Mouse (Mus musculus) hindbrain, embryonic 16.5 days (tissue): Measurements from ENCODE around the gene Gzf1. TPM values are rescaled to one million over a fixed set of nuclear protein-coding genes. Genes with fewer than 3 reads are reported as not detected.

Experiments
- ATAC-seq: fragments of 200-750 bp; cut with Nextera tagmentation; 2 replicates; pipeline ENCODE4 v1.8.0; 2017; ENCODE audit warnings: moderate TSS enrichment, moderate library complexity
- H3K27ac ChIP-seq: fragments of 300-500 bp; sonication (generic); 2 replicates; pipeline ENCODE4 v1.5.1; 2014; ENCODE audit warnings: low read depth, mild to moderate bottlenecking, control low read depth, low read length, moderate library complexity
- H3K27me3 ChIP-seq: fragments of 300-500 bp; sonication (generic); replicated peaks from 2 replicates; pipeline ENCODE4 v1.6.1; 2014; ENCODE audit warnings: low read length; ENCODE audit not compliant: control insufficient read depth, insufficient read depth
- H3K36me3 ChIP-seq: fragments of 300-500 bp; sonication (generic); 2 replicates; pipeline ENCODE4 v1.6.1; 2014; ENCODE audit warnings: mild to moderate bottlenecking, low read length, moderate library complexity, mixed read lengths; ENCODE audit not compliant: control insufficient read depth, insufficient read depth
- H3K4me1 ChIP-seq: fragments of 300-500 bp; sonication (generic); 2 replicates; pipeline ENCODE4 v1.6.1; 2014; ENCODE audit warnings: low read depth, low read length; ENCODE audit not compliant: control insufficient read depth, insufficient read depth
- H3K4me2 ChIP-seq: fragments of 300-500 bp; sonication (generic); 2 replicates; pipeline ENCODE4 v1.6.1; 2014; ENCODE audit warnings: mild to moderate bottlenecking, low read length, control low read depth, moderate library complexity
- H3K4me3 ChIP-seq: fragments of 300-500 bp; sonication (generic); 2 replicates; pipeline ENCODE4 v1.5.1; 2014; ENCODE audit warnings: mild to moderate bottlenecking, low read length, control low read depth, moderate library complexity
- H3K9ac ChIP-seq: fragments of 300-500 bp; sonication (generic); 2 replicates; pipeline ENCODE4 v1.6.1; 2014; ENCODE audit warnings: low read depth, mild to moderate bottlenecking, control low read depth, low read length, moderate library complexity
- H3K9me3 ChIP-seq: fragments of 300-500 bp; sonication (generic); 2 replicates; pipeline ENCODE4 v1.6.1; 2014; ENCODE audit warnings: mild to moderate bottlenecking, low read length, moderate library complexity; ENCODE audit not compliant: control insufficient read depth
- WGBS: fragments of 180-500 bp; shearing (Covaris S2); extraction: QIAGEN DNeasy Blood & Tissue Kit; methylation state at CpG from one replicate; pipeline ENCODE4 v1.1.7; 2014; 5-methylcytosine and 5-hydroxymethylcytosine counted together
- polyA plus RNA-seq: library from polyadenylated mRNA; unstranded; fragments of >200 nt; fragmentation: Nextera tagmentation; extraction: Ambion mirVana; gene quantifications from 2 replicates; pipeline ENCODE4 v1.2.1, GENCODE M21; 2015

The Gzf1 gene
- polyA plus RNA-seq, 1 experiment from 2014 or later: 15.0 TPM

- Histone ChIP-seq H3K27ac (peak overlapping the region; percentile 69), H3K36me3 (no peaks in the 10 kb centered on the region), H3K4me1 (peaks cover 12% of the 10 kb centered on the region), H3K9me3 (no peaks in the 10 kb centered on the region), H3K9ac (peak overlapping the region; percentile 90), H3K27me3 (no peaks in the 10 kb centered on the region), H3K4me2 (peak overlapping the region; percentile 84), H3K4me3 (peak overlapping the region; percentile 88)
- WGBS: under 1% methylated on average over 34 of the region's 35 CpGs
- ATAC-seq: peak; percentile 82; the same call in 1 of the 2 replicates
Measured at GRCm38 (mm10) chr2:148731614-148732326, 50.9 kb downstream of the Gzf1 start.

GRCm38 (mm10) chr2:148732327-148733000 is 51.6 kb downstream of the Gzf1 start, which contains the start of gene Napb:
Gene Napb (minus strand): TSS chr2:148732467.
- peaks cover 12% of the 10 kb centered on the region for H3K4me1 ChIP-seq

More at GRCm38 (mm10) chr2:148732327-148733000, 51.6 kb downstream of the Gzf1 start, which contains the start of gene Napb:
- Histone ChIP-seq H3K9ac (peak within 1 kb of the TSS; percentile 90), H3K27ac (peak within 1 kb of the TSS; percentile 69), H3K9me3 (no peaks in the 10 kb centered on the region), H3K36me3 (no peaks in the 10 kb centered on the region), H3K27me3 (no peaks in the 10 kb centered on the region), H3K4me3 (peak within 1 kb of the TSS; percentile 88), H3K4me2 (peak within 1 kb of the TSS; percentile 84)
- WGBS: 5% methylated on average over 18 of the region's 18 CpGs
- peak; percentile 100 for ATAC-seq

Other genes with a start within 250 kb of the Gzf1 start
- gene Cd93, start 237.5 kb upstream of the Gzf1 start, polyA plus RNA-seq: 7.0 and 8.9 TPM in 2 replicates
- gene Nxt1, start 8.4 kb upstream of the Gzf1 start, polyA plus RNA-seq: 40.9 and 42.0 TPM in 2 replicates
- gene Napb, start 51.4 kb downstream of the Gzf1 start, polyA plus RNA-seq: 96.5 and 98.0 TPM in 2 replicates
- gene Cstl1, start 69.3 kb downstream of the Gzf1 start, polyA plus RNA-seq: not detected in 2 replicates
- gene Cst11, start 90.5 kb downstream of the Gzf1 start, polyA plus RNA-seq: not detected in 2 replicates
- not detected in 2 replicates for gene 8030411F24Rik, start 101.0 kb downstream of the Gzf1 start, polyA plus RNA-seq
- not detected in 2 replicates for gene Cst12, start 108.3 kb downstream of the Gzf1 start, polyA plus RNA-seq
- gene Cst8, start 117.8 kb downstream of the Gzf1 start, polyA plus RNA-seq: not detected in 2 replicates
- not detected in 2 replicates for gene Cst13, start 139.1 kb downstream of the Gzf1 start, polyA plus RNA-seq
- gene Cst9, start 154.1 kb downstream of the Gzf1 start, polyA plus RNA-seq: not detected in 2 replicates
- gene 9230104L09Rik, start 184.0 kb downstream of the Gzf1 start, polyA plus RNA-seq: not detected in 2 replicates
- 757 and 946 TPM in 2 replicates for gene Cst3, start 194.7 kb downstream of the Gzf1 start, polyA plus RNA-seq